Mouse (Mus musculus) CH12F3 (cell line): ENCODE data around the gene Hyal4.

ENCODE experiments used
- in situ Hi-C: fragments of 300-500 bp; cut with MboI; formaldehyde crosslinking; loops from 2 replicates; pipeline ENCODE4 v1.14.3; 2020; ENCODE audit warnings: low sequenced_read_pairs

Gene Hyal4

GRCm38 (mm10) chr6:24748029-24748428 is at the start of gene Hyal4:
Gene Hyal4, plus strand, starts transcription at chr6:24748329.
- in situ Hi-C loops, result no loop called here

- in situ Hi-C loops, result no loop called here
These were observed 41.0 kb upstream of the Hyal4 start for GRCm38 (mm10) chr6:24707090-24707489.

- in situ Hi-C loops, result no loop called here
These were observed 40.6 kb upstream of the Hyal4 start for GRCm38 (mm10) chr6:24707499-24707898.

GRCm38 (mm10) chr6:24721317-24722099 is 26.6 kb upstream of the Hyal4 start:
- in situ Hi-C loops, result no loop called here

- in situ Hi-C loops, result no loop called here
These were observed 20.0 kb upstream of the Hyal4 start for GRCm38 (mm10) chr6:24728130-24728529.

GRCm38 (mm10) chr6:24732945-24733344 is 15.2 kb upstream of the Hyal4 start, which contains the start of gene Hyal6:
Gene Hyal6, plus strand, starts transcription at chr6:24733245.
- in situ Hi-C loops, result no loop called here

DNA sequence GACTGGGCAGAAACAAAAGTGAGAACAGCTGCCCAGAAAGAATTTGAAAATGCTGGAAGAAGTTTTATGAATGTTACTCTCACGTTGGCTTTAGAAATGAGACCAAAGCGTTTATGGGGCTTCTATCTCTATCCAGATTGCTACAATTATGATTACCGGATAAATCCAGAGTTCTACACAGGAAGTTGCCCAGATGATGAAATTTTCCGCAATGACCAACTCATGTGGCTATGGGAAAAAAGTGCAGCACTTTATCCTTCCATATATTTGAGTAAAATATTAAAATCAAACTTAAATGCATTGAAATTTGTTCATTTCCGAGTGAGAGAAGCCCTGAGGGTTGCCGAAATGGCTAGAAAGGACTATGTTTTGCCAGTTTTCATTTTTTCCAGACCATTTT is 13.6 kb upstream of the Hyal4 start:
- in situ Hi-C loops, result no loop called here

DNA sequence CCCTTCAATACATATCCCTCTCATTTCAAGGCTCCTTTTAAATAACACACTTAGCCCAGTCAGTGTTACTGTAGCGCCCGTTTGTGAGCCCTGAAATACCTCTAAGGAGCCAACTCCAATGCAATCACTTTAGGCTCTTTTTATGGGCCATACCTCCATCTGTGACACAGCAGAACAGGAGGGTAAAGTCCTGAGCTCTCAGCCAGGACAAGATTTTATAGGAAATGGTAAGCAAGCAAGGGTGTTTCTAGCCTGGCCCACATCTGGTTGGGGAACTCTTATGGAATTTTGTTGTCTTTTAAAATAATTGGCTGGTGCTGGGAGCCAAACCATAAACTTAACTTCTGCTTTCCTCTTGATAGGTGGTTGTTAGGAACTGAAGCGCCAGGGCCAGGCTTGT is 11.2 kb downstream of the Hyal4 start:
- in situ Hi-C loops, result no loop called here

DNA sequence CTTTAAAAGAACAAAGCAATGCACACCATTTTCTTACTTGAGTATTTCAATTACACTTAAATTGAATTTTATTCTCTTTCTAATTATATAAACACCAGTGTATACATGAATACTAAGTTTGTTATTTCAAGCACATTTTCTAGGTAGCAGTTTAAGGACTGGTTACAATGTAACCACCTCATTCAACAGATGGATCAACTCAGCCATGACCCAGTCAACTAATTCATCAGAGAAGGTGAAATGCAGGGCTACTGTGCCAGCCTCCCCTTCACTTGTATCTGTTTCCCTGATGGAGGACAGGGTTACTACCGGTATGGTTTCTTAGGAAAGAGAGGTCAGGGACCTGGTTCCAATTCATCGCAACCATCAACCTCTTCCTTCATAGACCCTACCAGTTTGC is 18.1 kb downstream of the Hyal4 start:
- in situ Hi-C loops, result no loop called here

- in situ Hi-C loops, result no loop called here
These were observed 31.1 kb downstream of the Hyal4 start for GRCm38 (mm10) chr6:24779182-24779581.

- in situ Hi-C loops, result no loop called here
These were observed 42.8 kb downstream of the Hyal4 start, which contains the start of gene Spam1 for GRCm38 (mm10) chr6:24790888-24791287. Gene Spam1, plus strand, starts transcription at chr6:24791188.
